Mouse (Mus musculus) embryonic fibroblast, embryonic 13.5 days (primary cell): ENCODE data around the gene Caskin2.
"Not testable (repeated sequence)": the region's sequence is repeated elsewhere in the genome, so short reads cannot be mapped to it uniquely, and the experiment has no call there.

Source experiments
- CTCF ChIP-seq: IDR thresholded peaks from 2 replicates; pipeline ENCODE4 v1.5.1; 2011; ENCODE audit warnings: mild to moderate bottlenecking, control low read depth, low read length, moderate library complexity, borderline replicate concordance; ENCODE audit not compliant: insufficient read depth
- POLR2A ChIP-seq: IDR thresholded peaks from 2 replicates; pipeline ENCODE4 v1.6.1; 2011; ENCODE audit warnings: low read depth, mild to moderate bottlenecking, control low read depth, low read length, moderate library complexity

- not testable (repeated sequence) for TF ChIP-seq CTCF, POLR2A
Measured at GRCm38 (mm10) chr11:115857146-115857545, 43.7 kb upstream of the Caskin2 start.
